Mouse (Mus musculus): ENCODE measurements at regions not wholly inside any gene's neighbourhood (a gene's known extent, or its start where the extent isn't known, plus 50 kb on each side); places are given as distances from the start of the nearest gene placed in this dataset.

GRCm38 (mm10) chr2:108783457-108783856 lies 497.1 kb upstream of the Kif18a start:
- H3K36me3 ChIP-seq = no peaks in the 10 kb centered on the region
- H3K9me3 ChIP-seq (replicated peaks) = no peaks in the 10 kb centered on the region
- H3K4me3 ChIP-seq (replicated peaks) = no peak overlapping the region
- no peak for ATAC-seq (replicated peaks; ENCODE audit: low FRiP score)
- no peak overlapping the region for H3K9ac ChIP-seq
- H3K27me3 ChIP-seq = no peaks in the 10 kb centered on the region
- no peaks in the 10 kb centered on the region for H3K4me1 ChIP-seq
- no peak overlapping the region for H3K4me2 ChIP-seq
- no peak overlapping the region for H3K27ac ChIP-seq

- Histone ChIP-seq H3K4me1 (no peaks in the 10 kb centered on the region), H3K36me3 (no peaks in the 10 kb centered on the region), H3K27me3 (no peaks in the 10 kb centered on the region), H3K4me3 (replicated peaks) (no peak overlapping the region), H3K9ac (no peak overlapping the region), H3K4me2 (no peak overlapping the region), H3K9me3 (replicated peaks) (no peaks in the 10 kb centered on the region), H3K27ac (no peak overlapping the region)
- ATAC-seq (replicated peaks; ENCODE audit: low FRiP score) = peak; percentile 46
- 75% methylated on average over 19 of the region's 19 CpGs for WGBS
Observed at GRCm38 (mm10) chr2:108785161-108785957, 495.2 kb upstream of the Kif18a start.

GRCm38 (mm10) chr2:108789166-108789565 lies 491.4 kb upstream of the Kif18a start:
- no peaks in the 10 kb centered on the region for H3K27me3 ChIP-seq
- ATAC-seq (replicated peaks; ENCODE audit: low FRiP score) = no peak

GRCm38 (mm10) chr2:108795145-108795544 lies 485.4 kb upstream of the Kif18a start:
- Histone ChIP-seq H3K4me2 (no peak overlapping the region), H3K9ac (no peak overlapping the region), H3K36me3 (no peaks in the 10 kb centered on the region), H3K27ac (no peak overlapping the region), H3K4me3 (replicated peaks) (no peak overlapping the region), H3K27me3 (no peaks in the 10 kb centered on the region), H3K4me1 (no peaks in the 10 kb centered on the region), H3K9me3 (replicated peaks) (no peaks in the 10 kb centered on the region)
- 53% methylated on average over 2 of the region's 2 CpGs for WGBS
- ATAC-seq (replicated peaks; ENCODE audit: low FRiP score) = no peak

More at GRCm38 (mm10) chr2:108789166-108789565, 491.4 kb upstream of the Kif18a start:
- Histone ChIP-seq H3K36me3 (no peaks in the 10 kb centered on the region), H3K27ac (no peak overlapping the region), H3K4me3 (replicated peaks) (no peak overlapping the region), H3K9ac (no peak overlapping the region), H3K4me2 (no peak overlapping the region), H3K9me3 (replicated peaks) (no peaks in the 10 kb centered on the region), H3K4me1 (no peaks in the 10 kb centered on the region)
- WGBS = 86% methylated on average over 7 of the region's 7 CpGs

GRCm38 (mm10) chr2:108796816-108797581 lies 483.5 kb upstream of the Kif18a start:
- no peaks in the 10 kb centered on the region for H3K4me1 ChIP-seq
- H3K27me3 ChIP-seq = no peaks in the 10 kb centered on the region
- H3K9ac ChIP-seq = no peak overlapping the region
- no peak for ATAC-seq (replicated peaks; ENCODE audit: low FRiP score)
- no peak overlapping the region for H3K4me3 ChIP-seq (replicated peaks)
- H3K4me2 ChIP-seq = no peak overlapping the region
- 93% methylated on average over 2 of the region's 2 CpGs for WGBS
- no peaks in the 10 kb centered on the region for H3K36me3 ChIP-seq
- H3K9me3 ChIP-seq (replicated peaks) = no peaks in the 10 kb centered on the region
- H3K27ac ChIP-seq = no peak overlapping the region

- Histone ChIP-seq H3K27me3 (no peaks in the 10 kb centered on the region), H3K4me1 (no peaks in the 10 kb centered on the region), H3K9me3 (replicated peaks) (no peaks in the 10 kb centered on the region), H3K27ac (no peak overlapping the region), H3K4me3 (replicated peaks) (no peak overlapping the region), H3K4me2 (no peak overlapping the region), H3K9ac (no peak overlapping the region), H3K36me3 (no peaks in the 10 kb centered on the region)
- ATAC-seq (replicated peaks; ENCODE audit: low FRiP score) = no peak
Observed at GRCm38 (mm10) chr2:108812367-108812766, 468.2 kb upstream of the Kif18a start.

GRCm38 (mm10) chr2:108813040-108813566 lies 467.4 kb upstream of the Kif18a start:
- no peaks in the 10 kb centered on the region for H3K9me3 ChIP-seq (replicated peaks)
- no peaks in the 10 kb centered on the region for H3K36me3 ChIP-seq
- WGBS = 69% methylated on average over 6 of the region's 6 CpGs
- H3K9ac ChIP-seq = no peak overlapping the region
- H3K4me1 ChIP-seq = no peaks in the 10 kb centered on the region
- H3K27me3 ChIP-seq = no peaks in the 10 kb centered on the region
- H3K4me3 ChIP-seq (replicated peaks) = no peak overlapping the region
- H3K27ac ChIP-seq = no peak overlapping the region
- no peak for ATAC-seq (replicated peaks; ENCODE audit: low FRiP score)
- H3K4me2 ChIP-seq = no peak overlapping the region

GRCm38 (mm10) chr2:108816579-108816978 lies 464.0 kb upstream of the Kif18a start:
- no peak overlapping the region for H3K9ac ChIP-seq
- no peaks in the 10 kb centered on the region for H3K4me1 ChIP-seq
- no peak overlapping the region for H3K4me3 ChIP-seq (replicated peaks)
- ATAC-seq (replicated peaks; ENCODE audit: low FRiP score) = no peak
- no peaks in the 10 kb centered on the region for H3K27me3 ChIP-seq
- no peaks in the 10 kb centered on the region for H3K9me3 ChIP-seq (replicated peaks)
- H3K36me3 ChIP-seq = no peaks in the 10 kb centered on the region
- H3K27ac ChIP-seq = no peak overlapping the region
- H3K4me2 ChIP-seq = no peak overlapping the region

GRCm38 (mm10) chr2:108824025-108824424 lies 456.5 kb upstream of the Kif18a start:
- H3K9me3 ChIP-seq (replicated peaks) = no peaks in the 10 kb centered on the region
- no peaks in the 10 kb centered on the region for H3K27me3 ChIP-seq
- no peak for ATAC-seq (replicated peaks; ENCODE audit: low FRiP score)
- H3K27ac ChIP-seq = no peak overlapping the region
- H3K4me1 ChIP-seq = 0 out of 2 replicates have a peak, but pooled peaks cover 6% of the 10 kb centered on the region
- H3K4me3 ChIP-seq (replicated peaks) = no peak overlapping the region
- no peak overlapping the region for H3K9ac ChIP-seq
- no peak overlapping the region for H3K4me2 ChIP-seq
- no peaks in the 10 kb centered on the region for H3K36me3 ChIP-seq

- H3K27me3 ChIP-seq = no peaks in the 10 kb centered on the region
- H3K36me3 ChIP-seq = no peaks in the 10 kb centered on the region
- 0 out of 2 replicates have a peak, but pooled peaks cover 6% of the 10 kb centered on the region for H3K4me1 ChIP-seq
- no peaks in the 10 kb centered on the region for H3K9me3 ChIP-seq (replicated peaks)
- H3K4me3 ChIP-seq (replicated peaks) = no peak overlapping the region
- ATAC-seq (replicated peaks; ENCODE audit: low FRiP score) = no peak
- no peak overlapping the region for H3K4me2 ChIP-seq
- no peak overlapping the region for H3K9ac ChIP-seq
- H3K27ac ChIP-seq = no peak overlapping the region
- whole genome bisulfite sequencing = 60% methylated on average over 5 of the region's 5 CpGs
Observed at GRCm38 (mm10) chr2:108825981-108826380, 454.6 kb upstream of the Kif18a start.

- 0 out of 2 replicates have a peak overlapping the region, but pooled peaks have one; percentile 20 for H3K27ac ChIP-seq
Observed at GRCm38 (mm10) chr2:108827106-108827838, 453.3 kb upstream of the Kif18a start.

More at GRCm38 (mm10) chr2:108827106-108827838, 453.3 kb upstream of the Kif18a start:
- H3K27me3 ChIP-seq = no peaks in the 10 kb centered on the region
- peak; percentile 94 for ATAC-seq (replicated peaks; ENCODE audit: low FRiP score)
- 0 out of 2 replicates have a peak, but pooled peaks cover 6% of the 10 kb centered on the region for H3K4me1 ChIP-seq
- 9% methylated on average over 12 of the region's 12 CpGs for WGBS
- H3K9ac ChIP-seq = no peak overlapping the region
- peak overlapping the region; percentile 35 for H3K4me2 ChIP-seq
- no peaks in the 10 kb centered on the region for H3K36me3 ChIP-seq
- no peak overlapping the region for H3K4me3 ChIP-seq (replicated peaks)
- H3K9me3 ChIP-seq (replicated peaks) = no peaks in the 10 kb centered on the region
